Mouse (Mus musculus): ENCODE results near the gene Lbhd1. TPM values are rescaled to one million over a fixed set of nuclear protein-coding genes. Genes with fewer than 3 reads are reported as not detected.

Gene Lbhd1
- total and polyA plus RNA-seq, 3 experiments: 15.5 to 123 (median 46.5) TPM

DNA sequence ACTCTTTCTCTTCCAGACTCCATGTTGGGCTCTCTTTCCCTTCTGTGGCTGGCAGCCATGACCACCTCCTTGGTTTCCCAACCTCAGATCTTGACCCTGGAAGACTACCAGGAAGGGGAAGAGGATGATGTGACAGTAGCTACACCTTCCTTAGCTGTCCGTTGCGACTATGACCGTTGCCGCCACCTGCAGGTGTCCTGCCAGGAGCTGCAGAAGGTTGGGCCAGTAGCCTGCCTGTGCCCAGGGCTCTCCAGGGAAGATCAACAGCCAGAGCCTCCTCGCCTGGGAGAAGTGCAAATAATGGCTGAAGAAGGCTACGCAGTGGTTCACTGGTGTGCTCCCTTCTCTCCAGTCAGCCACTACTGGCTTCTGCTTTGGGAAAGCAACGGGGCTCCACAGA lies 31.9 kb upstream of the Lbhd1 start:
- Histone ChIP-seq H3K27me3 (ENCODE audit: control insufficient read depth in 1 of 2, insufficient read depth in 2 of 2, low read length in 2 of 2) (no peaks in the 10 kb centered on the region), H3K9ac (ENCODE audit: control insufficient read depth, low read depth, low read length, poor library complexity, severe bottlenecking) (no peak overlapping the region), H3K27ac (ENCODE audit: control insufficient read depth, low read depth, low read length) (no peak overlapping the region), H3K9me3 (replicated peaks; ENCODE audit: insufficient read depth, low read length) (no peaks in the 10 kb centered on the region), H3K36me3 (ENCODE audit: control insufficient read depth in 1 of 2, insufficient read depth in 2 of 2, low read length in 2 of 2) (no peaks in the 10 kb centered on the region; a peak in 1 of 4 replicates), H3K79me2 (ENCODE audit: control insufficient read depth, insufficient read depth, low read length, poor library complexity) (no peaks in the 10 kb centered on the region), H3K4me3 (ENCODE audit: control insufficient read depth in 1 of 2, insufficient read depth in 1 of 2, low read depth in 2 of 2, low read length in 2 of 2) (no peak overlapping the region), H3K4me1 (ENCODE audit: control insufficient read depth in 1 of 2, insufficient read depth in 2 of 2, low read length in 2 of 2) (no peaks in the 10 kb centered on the region)
- no peak for TF ChIP-seq MYC (IDR thresholded peaks at IDR 0.05; ENCODE audit: low read depth, low read length)
- no peak for TF ChIP-seq ZC3H11A (IDR thresholded peaks at IDR 0.05; ENCODE audit: low read depth, low read length)
- TF ChIP-seq POLR2AphosphoS5 (IDR thresholded peaks at IDR 0.05; ENCODE audit: borderline replicate concordance, low read depth, low read length): no peak
- no peak for TF ChIP-seq MEF2A (IDR thresholded peaks at IDR 0.05; ENCODE audit: extremely low read depth, insufficient replicate concordance, low read depth, low read length, poor library complexity, severe bottlenecking)
- no peak for TF ChIP-seq BHLHE40 (IDR thresholded peaks at IDR 0.05; ENCODE audit: borderline replicate concordance, low read depth, low read length)
- TF ChIP-seq CHD1 (IDR thresholded peaks at IDR 0.05; ENCODE audit: low read depth, low read length): no peak
- TF ChIP-seq ZKSCAN1 (IDR thresholded peaks at IDR 0.05; ENCODE audit: low read depth, low read length): no peak
- no peak for TF ChIP-seq CTCF (IDR thresholded peaks at IDR 0.05 in 2 of 3, conservative IDR thresholded peaks at IDR 0.05 in 1 of 3; ENCODE audit: control insufficient read depth in 1 of 3, insufficient read depth in 1 of 3, low read depth in 2 of 3, low read length in 3 of 3, poor library complexity in 1 of 3, severe bottlenecking in 1 of 3)
- no peak for TF ChIP-seq KAT2A (conservative IDR thresholded peaks at IDR 0.05; ENCODE audit: low read depth, low read length)
- no peak for TF ChIP-seq TCF12 (IDR thresholded peaks at IDR 0.05; ENCODE audit: low read depth, low read length)
- no peak for TF ChIP-seq ETS1 (IDR thresholded peaks at IDR 0.05; ENCODE audit: low read depth, low read length)
- no peak for TF ChIP-seq MYB (IDR thresholded peaks at IDR 0.05; ENCODE audit: low read depth, low read length)
- TF ChIP-seq USF1 (IDR thresholded peaks at IDR 0.05; ENCODE audit: low read depth, low read length): no peak
- no peak for TF ChIP-seq ZNF384 (IDR thresholded peaks at IDR 0.05; ENCODE audit: low read depth, low read length)
- no peak for TF ChIP-seq GABPA (IDR thresholded peaks at IDR 0.05; ENCODE audit: low read depth, low read length)
- TF ChIP-seq RCOR1 (IDR thresholded peaks at IDR 0.05; ENCODE audit: low read depth, low read length): no peak
- TF ChIP-seq NELFE (IDR thresholded peaks at IDR 0.05; ENCODE audit: low read depth, low read length): no peak
- TF ChIP-seq UBTF (IDR thresholded peaks at IDR 0.05; ENCODE audit: borderline replicate concordance, insufficient read depth, low read depth, low read length): no peak
- DNase-seq (ENCODE audit: low read depth, low spot score): no peak

DNA sequence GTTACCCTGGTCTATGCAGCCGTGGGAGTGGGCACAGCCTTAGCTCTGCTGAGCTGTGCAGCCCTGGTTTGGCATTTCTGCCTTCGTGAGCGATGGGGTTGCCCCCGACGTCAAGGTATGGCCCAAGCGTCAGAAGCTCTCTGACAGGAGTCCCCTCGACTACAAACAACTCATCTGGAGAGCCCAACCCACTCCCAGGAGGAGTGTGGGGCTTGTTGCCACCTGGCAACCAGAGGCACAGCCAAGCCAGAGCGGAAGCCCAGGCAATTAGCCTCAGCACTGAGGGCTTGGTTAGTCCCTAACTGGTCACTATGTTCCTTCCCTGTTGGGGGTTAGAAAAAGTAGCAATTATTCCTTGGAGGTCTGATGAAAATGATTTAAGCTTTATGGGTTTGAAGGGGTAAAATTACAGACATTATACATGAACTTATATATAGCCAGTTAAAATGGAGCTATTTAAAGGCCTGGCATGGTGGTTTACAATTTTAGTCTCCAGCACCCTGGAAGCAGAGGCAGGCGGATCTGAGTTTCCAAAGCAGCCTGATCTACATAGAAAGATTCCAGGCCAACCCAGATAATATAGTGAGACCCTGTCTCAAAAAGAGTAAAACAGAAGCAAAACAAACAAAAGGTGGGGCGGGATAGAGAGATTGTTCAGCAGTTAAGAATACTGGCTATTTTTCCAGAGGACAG lies 31.1 kb upstream of the Lbhd1 start:
- no peaks in the 10 kb centered on the region for H3K79me2 ChIP-seq (ENCODE audit: control insufficient read depth, insufficient read depth, low read length, poor library complexity)
- no peak overlapping the region for H3K9ac ChIP-seq (ENCODE audit: control insufficient read depth, low read depth, low read length, poor library complexity, severe bottlenecking)
- H3K27me3 ChIP-seq (ENCODE audit: control insufficient read depth in 1 of 2, insufficient read depth in 2 of 2, low read length in 2 of 2): no peaks in the 10 kb centered on the region
- H3K4me1 ChIP-seq (ENCODE audit: control insufficient read depth in 1 of 2, insufficient read depth in 2 of 2, low read length in 2 of 2): no peaks in the 10 kb centered on the region
- no peak overlapping the region for H3K4me3 ChIP-seq (ENCODE audit: control insufficient read depth in 1 of 2, insufficient read depth in 1 of 2, low read depth in 2 of 2, low read length in 2 of 2)
- H3K36me3 ChIP-seq (ENCODE audit: control insufficient read depth in 1 of 2, insufficient read depth in 2 of 2, low read length in 2 of 2): no peaks in the 10 kb centered on the region
- DNase-seq (ENCODE audit: low read depth, low spot score): no peak
- H3K27ac ChIP-seq (ENCODE audit: control insufficient read depth, low read depth, low read length): no peak overlapping the region
- TF ChIP-seq ZKSCAN1 (IDR thresholded peaks at IDR 0.05; ENCODE audit: low read depth, low read length) (no peak), MAX (IDR thresholded peaks at IDR 0.05; ENCODE audit: low read length) (no peak), ZNF384 (IDR thresholded peaks at IDR 0.05; ENCODE audit: low read depth, low read length) (no peak), MEF2A (IDR thresholded peaks at IDR 0.05; ENCODE audit: extremely low read depth, insufficient replicate concordance, low read depth, low read length, poor library complexity, severe bottlenecking) (no peak), POLR2A (IDR thresholded peaks at IDR 0.05; ENCODE audit: control insufficient read depth in 1 of 2, insufficient read depth in 1 of 2, low read depth in 1 of 2, low read length in 2 of 2, poor library complexity in 1 of 2) (no peak), SIN3A (IDR thresholded peaks at IDR 0.05; ENCODE audit: low read length) (no peak), ZMIZ1 (IDR thresholded peaks at IDR 0.05; ENCODE audit: low read depth, low read length) (no peak), TCF12 (IDR thresholded peaks at IDR 0.05; ENCODE audit: low read depth, low read length) (no peak), POLR2AphosphoS5 (IDR thresholded peaks at IDR 0.05; ENCODE audit: borderline replicate concordance, low read depth, low read length) (no peak), MAFK (IDR thresholded peaks at IDR 0.05; ENCODE audit: borderline replicate concordance, low read depth, low read length) (no peak), UBTF (IDR thresholded peaks at IDR 0.05; ENCODE audit: borderline replicate concordance, insufficient read depth, low read depth, low read length) (no peak), CTCF (IDR thresholded peaks at IDR 0.05 in 2 of 3, conservative IDR thresholded peaks at IDR 0.05 in 1 of 3; ENCODE audit: control insufficient read depth in 1 of 3, insufficient read depth in 1 of 3, low read depth in 2 of 3, low read length in 3 of 3, poor library complexity in 1 of 3, severe bottlenecking in 1 of 3) (no peak), CHD2 (IDR thresholded peaks at IDR 0.05; ENCODE audit: low read length) (no peak), RAD21 (IDR thresholded peaks at IDR 0.05; ENCODE audit: low read depth, low read length) (no peak), BHLHE40 (IDR thresholded peaks at IDR 0.05; ENCODE audit: borderline replicate concordance, low read depth, low read length) (no peak), GATA1 (IDR thresholded peaks at IDR 0.05; ENCODE audit: low read depth, low read length) (no peak), ZC3H11A (IDR thresholded peaks at IDR 0.05; ENCODE audit: low read depth, low read length) (no peak), USF1 (IDR thresholded peaks at IDR 0.05; ENCODE audit: low read depth, low read length) (no peak), ETS1 (IDR thresholded peaks at IDR 0.05; ENCODE audit: low read depth, low read length) (no peak), RCOR1 (IDR thresholded peaks at IDR 0.05; ENCODE audit: low read depth, low read length) (no peak)
- no peaks in the 10 kb centered on the region for H3K9me3 ChIP-seq (replicated peaks; ENCODE audit: insufficient read depth, low read length)
